Mouse (Mus musculus): Measurements from ENCODE around the gene Greb1.

Gene Greb1

DNA sequence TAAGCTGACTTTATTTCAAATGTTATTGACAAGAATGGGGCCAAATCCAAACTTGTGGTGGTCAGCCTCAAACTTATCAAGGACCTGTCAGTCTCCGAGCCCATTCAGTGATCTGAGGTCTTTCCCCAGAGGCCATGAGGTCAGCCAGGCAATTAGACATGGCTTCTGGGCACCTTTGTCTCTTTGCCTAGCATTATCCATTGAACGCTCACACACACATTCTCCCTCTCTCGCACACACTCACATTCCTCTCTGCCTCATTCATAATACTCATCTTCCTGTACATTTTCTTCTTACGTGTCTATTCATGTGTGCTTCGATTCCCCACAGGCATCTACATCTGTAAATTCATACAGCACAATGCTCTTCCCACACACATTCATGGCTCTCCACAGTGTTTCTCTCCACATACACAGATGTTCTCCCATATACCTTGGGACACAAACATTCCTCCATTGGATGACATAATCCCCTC lies 3.3 kb upstream of the Greb1 start:
- peak; percentile 66 for DNase-seq

DNA sequence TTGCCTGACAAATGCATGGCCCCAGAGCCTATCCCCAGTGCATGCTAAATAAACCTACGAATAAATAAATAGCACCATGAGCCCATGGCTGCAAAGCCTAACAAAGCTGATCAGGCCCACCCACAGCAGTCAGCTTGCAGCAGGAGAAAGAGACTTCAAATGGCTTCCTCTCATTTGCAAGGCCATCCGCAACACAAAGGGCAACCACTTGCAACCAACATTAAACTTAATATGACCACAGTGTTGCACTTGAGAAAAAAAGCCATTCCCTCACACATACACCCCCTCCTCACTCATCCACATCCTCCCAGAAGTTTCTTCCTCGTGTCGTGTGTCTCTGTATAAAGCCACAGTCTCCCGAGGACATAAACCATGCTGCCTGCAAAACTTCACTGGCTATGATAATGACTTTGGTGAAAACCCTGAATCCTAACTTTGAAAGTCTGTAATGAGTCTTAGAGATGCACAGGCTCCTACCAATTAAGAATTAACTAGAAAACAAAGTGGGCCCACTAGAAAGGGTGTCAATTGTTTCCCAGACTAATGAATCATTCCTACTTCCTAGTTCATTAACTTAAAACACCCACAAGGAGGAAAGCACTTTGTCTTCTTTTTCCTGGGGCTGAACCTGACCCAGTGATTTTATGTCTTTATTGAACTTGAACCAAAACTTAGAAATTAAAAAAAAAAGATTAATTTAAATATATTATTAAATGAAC lies 2.7 kb upstream of the Greb1 start:
- DNase-seq = peak; percentile 60

- DNase-seq = peak; percentile 62
These were observed 251 bp upstream of the Greb1 start for GRCm38 (mm10) chr12:16800959-16801315.

DNA sequence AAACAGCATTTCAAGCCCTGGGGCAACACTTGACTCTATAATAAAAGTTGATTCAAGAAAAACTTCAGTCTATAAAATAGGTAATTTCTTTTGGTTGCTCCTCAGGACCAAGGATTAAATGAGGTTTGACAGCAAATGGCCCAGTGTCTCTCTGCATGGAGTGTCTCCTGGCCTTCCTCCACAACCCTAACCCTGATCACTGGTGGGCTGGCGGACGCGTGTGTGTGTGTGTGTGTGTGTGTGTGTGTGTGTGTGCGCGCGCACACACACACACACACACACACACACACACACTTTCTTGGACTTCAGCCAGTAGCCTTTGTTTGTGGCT lies 793 bp downstream of the Greb1 start:
- no peak for DNase-seq

GRCm38 (mm10) chr12:16798894-16799293 lies 1.8 kb downstream of the Greb1 start:
- DNase-seq = no peak

- no peak for DNase-seq
These were observed 4.9 kb downstream of the Greb1 start for GRCm38 (mm10) chr12:16795781-16796180.

GRCm38 (mm10) chr12:16793371-16793770 lies 7.3 kb downstream of the Greb1 start:
- no peak for DNase-seq

DNA sequence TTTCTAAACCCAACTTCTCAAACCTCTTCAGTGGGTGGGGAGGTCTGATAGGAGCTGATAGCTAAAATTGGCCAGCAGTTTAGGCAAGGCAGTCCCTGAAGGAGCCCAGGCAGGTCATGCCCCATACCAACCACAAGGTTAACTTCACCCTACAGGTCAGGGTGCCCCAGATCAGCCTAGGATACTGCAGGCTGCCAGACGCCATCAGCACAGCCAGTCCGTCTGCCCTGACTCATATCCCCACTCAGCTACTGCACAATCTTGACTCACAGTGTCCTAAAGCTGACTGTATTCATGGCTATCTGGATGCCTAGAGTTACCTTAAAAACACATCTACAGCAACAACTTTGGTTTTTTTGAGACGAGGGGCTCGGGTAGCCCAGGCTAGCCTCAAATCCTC lies 10.2 kb downstream of the Greb1 start:
- no peak for DNase-seq

DNA sequence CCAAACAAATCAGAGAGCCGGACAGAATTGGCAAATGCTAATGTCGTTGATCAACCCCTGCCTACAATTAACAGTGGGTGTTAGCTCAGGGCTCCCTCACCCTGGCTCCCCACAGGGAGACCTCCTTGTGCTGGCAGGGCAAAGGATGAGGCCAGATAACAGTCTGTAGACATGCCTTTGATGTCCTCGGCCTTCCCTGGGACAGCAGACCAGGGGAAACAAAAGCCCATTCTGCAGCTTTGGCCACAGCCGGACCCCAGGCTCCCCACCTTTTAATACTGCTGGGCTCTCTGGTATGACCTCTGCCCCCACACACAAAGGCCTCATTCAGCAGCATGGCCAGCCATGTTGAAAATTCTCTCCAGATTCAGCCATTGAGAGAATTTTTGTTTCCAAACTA lies 10.9 kb downstream of the Greb1 start:
- peak; percentile 76 for DNase-seq

DNA sequence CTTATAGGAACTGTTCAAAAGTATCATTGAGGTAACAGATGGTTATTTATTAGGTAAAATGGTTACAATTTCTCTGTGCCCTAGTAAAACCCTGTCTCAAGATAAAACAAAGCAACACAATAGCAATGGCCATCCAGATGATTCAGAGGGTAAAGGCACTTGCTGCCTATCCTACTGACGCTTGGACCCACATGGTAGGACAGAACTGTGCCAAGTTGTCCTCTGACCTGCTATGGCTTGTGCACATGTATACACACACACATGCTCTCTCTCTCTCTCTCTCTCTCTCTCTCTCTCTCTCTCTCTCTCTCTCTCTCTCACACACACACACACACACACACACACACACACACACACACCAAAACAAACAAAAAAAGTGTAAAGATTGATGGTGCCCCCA lies 11.5 kb downstream of the Greb1 start:
- DNase-seq = no peak

GRCm38 (mm10) chr12:16788600-16788999 lies 12.1 kb downstream of the Greb1 start:
- no peak for DNase-seq

DNA sequence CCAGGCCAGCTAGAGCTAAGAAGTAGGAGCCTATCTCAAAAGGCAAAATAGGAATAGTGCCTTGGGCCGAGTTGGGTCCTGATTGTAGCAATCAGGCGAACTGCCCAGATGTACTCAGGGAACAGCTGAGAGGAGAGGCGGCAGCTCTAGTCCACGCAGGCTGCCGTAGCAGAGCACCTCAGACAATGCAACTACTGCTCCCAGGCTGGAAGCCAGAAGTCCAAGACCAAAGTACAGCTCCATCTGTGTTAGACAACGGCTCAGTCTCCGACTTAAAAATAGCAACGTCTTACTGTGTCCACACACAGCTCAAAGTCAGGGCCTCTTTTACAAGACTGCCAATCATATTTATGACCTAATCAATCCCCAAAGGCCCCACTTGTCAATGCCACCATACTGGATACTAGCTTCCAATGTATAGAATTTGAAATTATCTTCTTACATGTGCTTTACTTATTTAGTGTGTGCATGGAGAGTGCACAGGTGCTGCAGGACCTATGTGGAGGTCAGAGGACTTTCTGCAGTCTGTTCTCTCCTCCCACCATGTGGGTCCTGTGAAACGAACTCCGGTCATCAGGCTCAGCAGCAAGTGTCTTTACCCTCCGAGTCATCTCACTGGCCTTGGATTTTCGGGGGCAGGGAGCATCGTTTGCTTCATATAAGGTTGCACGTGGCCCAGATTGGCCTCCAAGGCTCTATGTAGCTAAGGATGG lies 19.5 kb downstream of the Greb1 start:
- DNase-seq = no peak

DNA sequence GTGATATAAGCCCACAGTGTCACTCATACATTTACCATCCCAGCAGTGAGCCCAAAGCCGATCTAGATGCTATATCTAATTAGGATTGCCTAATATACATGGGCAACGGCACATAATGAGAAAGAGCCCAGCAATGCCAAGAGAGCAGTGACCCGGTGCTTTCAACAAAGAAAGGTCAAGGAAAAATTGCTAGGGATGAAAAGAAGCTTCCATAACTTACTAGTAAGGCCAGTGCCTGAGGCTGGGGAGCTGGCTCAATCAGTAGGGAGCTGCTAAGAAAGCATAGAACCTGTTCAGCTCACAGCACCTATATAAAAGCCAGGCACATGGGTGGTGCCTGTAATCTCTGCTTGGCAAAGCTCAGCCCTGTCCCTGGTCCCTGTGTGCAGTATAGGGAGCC lies 20.4 kb downstream of the Greb1 start:
- peak; percentile 52 for DNase-seq

DNA sequence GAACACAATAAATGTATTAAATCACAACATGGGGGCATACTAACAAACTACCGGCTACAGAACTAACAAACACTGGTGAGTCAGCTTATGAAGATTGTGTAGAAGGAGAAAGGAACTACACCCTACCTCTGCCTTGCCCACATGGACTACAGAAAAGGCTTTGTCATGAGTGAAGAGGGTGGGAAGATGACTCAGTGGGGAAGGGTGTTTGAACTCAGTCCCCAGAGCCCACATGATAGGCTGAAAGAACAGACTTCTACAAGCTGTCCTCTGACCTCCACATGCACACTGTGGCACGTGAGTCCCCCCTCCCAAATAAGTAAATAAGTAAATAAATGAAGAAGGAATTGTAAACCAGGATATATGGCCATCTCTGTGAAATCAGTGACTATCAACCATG lies 21.5 kb downstream of the Greb1 start:
- no peak for DNase-seq

- DNase-seq = no peak
These were observed 22.2 kb downstream of the Greb1 start for GRCm38 (mm10) chr12:16778523-16778922.

- no peak for DNase-seq
These were observed 25.3 kb downstream of the Greb1 start for GRCm38 (mm10) chr12:16775351-16775750.

DNA sequence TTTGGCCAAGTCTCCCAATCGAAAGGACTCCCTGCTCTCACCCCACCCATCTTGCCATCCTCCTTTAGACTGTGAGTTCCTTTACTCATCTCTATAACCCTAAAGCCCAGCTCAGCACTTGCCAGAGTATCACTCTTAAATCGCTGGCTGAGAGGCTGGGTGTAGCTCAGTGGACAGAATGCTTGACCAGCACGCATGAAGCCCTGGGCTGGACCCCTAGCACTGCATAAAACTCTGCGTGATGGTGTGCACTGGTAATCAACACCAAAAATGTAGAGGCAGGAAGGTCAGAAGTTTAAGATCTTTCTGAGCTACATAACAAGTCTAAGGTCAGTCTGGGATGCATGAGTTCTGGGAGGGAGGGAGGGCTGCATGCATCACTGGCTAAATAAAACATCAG lies 26.1 kb downstream of the Greb1 start:
- no peak for DNase-seq

GRCm38 (mm10) chr12:16769601-16770165 lies 31.0 kb downstream of the Greb1 start:
- no peak for DNase-seq

- DNase-seq = no peak
These were observed 32.0 kb downstream of the Greb1 start for GRCm38 (mm10) chr12:16768711-16769110.

- DNase-seq = no peak
These were observed 32.4 kb downstream of the Greb1 start for GRCm38 (mm10) chr12:16768251-16768650.

DNA sequence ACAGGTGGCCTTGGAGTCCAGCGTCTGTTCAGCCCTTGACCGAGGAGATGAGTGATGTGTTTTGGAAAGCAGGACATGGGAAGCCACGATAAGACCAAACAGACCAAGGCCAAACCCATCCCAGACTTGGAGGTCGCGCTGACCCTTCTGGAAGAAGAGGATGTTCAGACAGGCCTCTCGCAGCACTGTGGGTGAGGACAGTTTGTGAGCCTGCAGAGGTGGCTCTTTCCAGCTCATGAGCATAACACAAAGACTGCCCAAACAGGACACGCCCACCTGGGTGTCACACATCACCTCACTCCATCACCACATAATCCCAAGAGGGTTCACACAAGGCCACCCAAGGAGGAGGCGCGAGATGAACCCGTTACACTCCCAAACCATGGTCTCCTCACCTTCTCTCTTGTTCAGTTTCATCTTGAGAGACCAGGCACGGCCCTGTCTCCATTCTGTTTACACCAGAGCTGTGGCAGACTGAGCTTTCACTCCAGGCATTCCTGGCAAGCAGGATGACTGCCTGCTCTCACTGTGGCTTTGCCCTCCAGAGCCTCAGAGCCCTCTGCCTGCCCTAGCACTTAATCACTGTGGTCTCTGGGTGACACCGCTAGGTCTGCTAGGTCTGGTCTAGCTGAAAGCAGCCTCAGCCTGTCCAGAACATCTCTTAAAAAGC lies 35.8 kb downstream of the Greb1 start:
- no peak for DNase-seq

- DNase-seq = no peak
These were observed 36.9 kb downstream of the Greb1 start for GRCm38 (mm10) chr12:16763649-16764422.

DNA sequence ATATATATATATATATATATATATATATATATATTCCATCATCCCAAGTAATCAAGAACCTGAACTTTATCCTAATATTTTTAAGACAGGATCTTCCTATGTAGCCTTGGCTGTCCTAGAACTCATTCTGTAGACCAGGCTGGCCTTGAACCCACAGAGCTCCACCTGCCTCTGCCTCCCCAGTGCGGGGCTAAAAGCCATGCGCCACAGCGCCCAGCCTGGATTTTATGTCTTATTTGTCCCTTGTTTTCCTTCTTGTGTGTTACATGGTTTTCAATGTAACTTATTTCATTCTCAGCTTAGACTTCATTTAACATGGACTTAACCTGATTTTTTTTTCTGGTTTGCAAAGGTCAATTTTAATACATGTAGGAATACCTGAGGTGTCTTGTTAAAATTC lies 39.2 kb downstream of the Greb1 start:
- DNase-seq = no peak

Measured in retina, postnatal 1 day (tissue).